Mouse (Mus musculus): Measurements from ENCODE around the gene Rbfox1. TPM values are rescaled to one million over a fixed set of nuclear protein-coding genes. Genes with fewer than 3 reads are reported as not detected.

The Rbfox1 gene
- total and polyA plus RNA-seq, 3 experiments: not detected

DNA sequence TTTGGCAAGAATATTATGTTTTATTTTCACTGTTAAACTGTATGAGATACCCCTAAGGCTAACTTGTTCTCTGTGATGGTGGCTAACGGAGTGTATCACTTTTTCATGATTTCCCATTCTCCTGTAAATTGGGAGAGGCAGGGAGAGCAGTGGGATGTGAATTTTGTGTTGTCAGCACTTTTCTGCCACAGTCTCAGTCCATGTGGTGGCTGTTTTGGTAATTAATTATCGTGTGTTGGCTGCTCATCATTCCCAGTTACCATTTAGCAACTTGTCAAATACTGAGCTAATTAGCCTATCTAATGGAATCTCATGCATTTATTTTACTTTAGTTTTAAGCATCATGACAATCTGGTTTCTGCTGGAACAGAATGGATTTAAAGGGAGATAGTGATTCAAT, 773.4 kb downstream of the Rbfox1 start:
- no peaks in the 10 kb centered on the region for H3K9me3 ChIP-seq (replicated peaks; ENCODE audit: insufficient read depth, low read length)
- H3K4me3 ChIP-seq (ENCODE audit: control insufficient read depth in 1 of 2, insufficient read depth in 1 of 2, low read depth in 2 of 2, low read length in 2 of 2): no peak overlapping the region
- TF ChIP-seq MEF2A (IDR thresholded peaks at IDR 0.05; ENCODE audit: extremely low read depth, insufficient replicate concordance, low read depth, low read length, poor library complexity, severe bottlenecking) (no peak), ETS1 (IDR thresholded peaks at IDR 0.05; ENCODE audit: low read depth, low read length) (no peak), CTCF (IDR thresholded peaks at IDR 0.05 in 2 of 3, conservative IDR thresholded peaks at IDR 0.05 in 1 of 3; ENCODE audit: control insufficient read depth in 1 of 3, insufficient read depth in 1 of 3, low read depth in 2 of 3, low read length in 3 of 3, poor library complexity in 1 of 3, severe bottlenecking in 1 of 3) (no peak), GABPA (IDR thresholded peaks at IDR 0.05; ENCODE audit: low read depth, low read length) (no peak), JUND (IDR thresholded peaks at IDR 0.05; ENCODE audit: low read depth, low read length) (no peak), CHD2 (IDR thresholded peaks at IDR 0.05; ENCODE audit: low read length) (no peak), EP300 (IDR thresholded peaks at IDR 0.05; ENCODE audit: low read depth in 1 of 2, low read length in 2 of 2) (no peak), TCF12 (IDR thresholded peaks at IDR 0.05; ENCODE audit: low read depth, low read length) (no peak), ELF1 (IDR thresholded peaks at IDR 0.05; ENCODE audit: low read depth, low read length) (no peak), ZC3H11A (IDR thresholded peaks at IDR 0.05; ENCODE audit: low read depth, low read length) (no peak), RAD21 (IDR thresholded peaks at IDR 0.05; ENCODE audit: low read depth, low read length) (no peak), MAZ (IDR thresholded peaks at IDR 0.05; ENCODE audit: low read depth, low read length) (no peak), TAL1 (IDR thresholded peaks at IDR 0.05; ENCODE audit: low read length) (no peak), KAT2A (conservative IDR thresholded peaks at IDR 0.05; ENCODE audit: low read depth, low read length) (no peak), SMC3 (IDR thresholded peaks at IDR 0.05; ENCODE audit: low read depth, low read length) (no peak), BHLHE40 (IDR thresholded peaks at IDR 0.05; ENCODE audit: borderline replicate concordance, low read depth, low read length) (no peak), ZNF384 (IDR thresholded peaks at IDR 0.05; ENCODE audit: low read depth, low read length) (no peak), CHD1 (IDR thresholded peaks at IDR 0.05; ENCODE audit: low read depth, low read length) (no peak)
- no peak for DNase-seq (ENCODE audit: low read depth, low spot score)
- H3K27ac ChIP-seq (ENCODE audit: control insufficient read depth, low read depth, low read length): no peak overlapping the region
- H3K79me2 ChIP-seq (ENCODE audit: control insufficient read depth, insufficient read depth, low read length, poor library complexity): no peaks in the 10 kb centered on the region
- H3K27me3 ChIP-seq (ENCODE audit: control insufficient read depth in 1 of 2, insufficient read depth in 2 of 2, low read length in 2 of 2): no peaks in the 10 kb centered on the region
- H3K4me1 ChIP-seq (ENCODE audit: control insufficient read depth in 1 of 2, insufficient read depth in 2 of 2, low read length in 2 of 2): no peaks in the 10 kb centered on the region
- H3K9ac ChIP-seq (ENCODE audit: control insufficient read depth, low read depth, low read length, poor library complexity, severe bottlenecking): no peak overlapping the region
- no peaks in the 10 kb centered on the region for H3K36me3 ChIP-seq (ENCODE audit: control insufficient read depth in 1 of 2, insufficient read depth in 2 of 2, low read length in 2 of 2)

DNA sequence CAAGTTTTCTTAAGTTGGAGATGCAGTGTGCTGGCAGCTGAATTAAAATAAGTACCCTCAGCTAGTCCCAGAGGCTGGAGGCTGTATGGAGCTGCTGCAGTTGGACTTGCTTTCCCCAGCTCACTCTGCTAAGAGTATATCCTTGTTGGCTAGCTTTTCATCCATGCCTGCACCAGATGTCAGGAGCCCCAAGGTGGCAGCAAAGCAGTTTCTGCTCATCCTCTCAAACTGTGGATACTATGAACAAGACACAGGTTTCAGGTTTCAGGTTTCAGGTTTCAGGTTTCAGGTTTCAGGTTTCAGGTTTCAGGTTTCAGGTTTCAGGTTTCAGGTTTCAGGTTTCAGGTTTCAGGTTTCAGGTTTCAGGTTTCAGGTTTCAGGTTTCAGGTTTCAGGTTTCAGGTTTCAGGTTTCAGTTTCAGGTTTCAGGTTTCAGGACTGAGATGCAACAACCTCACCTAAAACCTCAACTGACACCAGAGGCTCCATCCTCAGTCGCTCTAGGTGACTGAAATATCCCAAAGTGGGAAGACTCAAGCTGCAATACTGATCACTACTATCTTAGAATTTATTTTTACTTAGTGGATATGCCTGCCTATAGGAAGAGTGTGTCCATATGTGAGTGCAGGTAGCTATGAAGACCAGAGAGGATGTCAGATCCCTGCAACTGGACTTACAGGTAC, 801.1 kb downstream of the Rbfox1 start:
- Histone ChIP-seq H3K4me1 (ENCODE audit: control insufficient read depth in 1 of 2, insufficient read depth in 2 of 2, low read length in 2 of 2) (no peaks in the 10 kb centered on the region), H3K79me2 (ENCODE audit: control insufficient read depth, insufficient read depth, low read length, poor library complexity) (no peaks in the 10 kb centered on the region), H3K36me3 (ENCODE audit: control insufficient read depth in 1 of 2, insufficient read depth in 2 of 2, low read length in 2 of 2) (no peaks in the 10 kb centered on the region), H3K27me3 (ENCODE audit: control insufficient read depth in 1 of 2, insufficient read depth in 2 of 2, low read length in 2 of 2) (no peaks in the 10 kb centered on the region), H3K27ac (ENCODE audit: control insufficient read depth, low read depth, low read length) (no peak overlapping the region), H3K9ac (ENCODE audit: control insufficient read depth, low read depth, low read length, poor library complexity, severe bottlenecking) (no peak overlapping the region), H3K9me3 (replicated peaks; ENCODE audit: insufficient read depth, low read length) (no peaks in the 10 kb centered on the region), H3K4me3 (ENCODE audit: control insufficient read depth in 1 of 2, insufficient read depth in 1 of 2, low read depth in 2 of 2, low read length in 2 of 2) (no peak overlapping the region)
- TF ChIP-seq NRF1 (IDR thresholded peaks at IDR 0.05; ENCODE audit: insufficient read depth, low read depth, low read length, poor library complexity, severe bottlenecking): no peak
- TF ChIP-seq TBP (IDR thresholded peaks at IDR 0.05; ENCODE audit: low read depth, low read length): no peak
- TF ChIP-seq ZKSCAN1 (IDR thresholded peaks at IDR 0.05; ENCODE audit: low read depth, low read length): no peak
- no peak for TF ChIP-seq HCFC1 (IDR thresholded peaks at IDR 0.05; ENCODE audit: low read depth, low read length)
- TF ChIP-seq ZC3H11A (IDR thresholded peaks at IDR 0.05; ENCODE audit: low read depth, low read length): no peak
- no peak for TF ChIP-seq ETS1 (IDR thresholded peaks at IDR 0.05; ENCODE audit: low read depth, low read length)
- TF ChIP-seq MYC (IDR thresholded peaks at IDR 0.05; ENCODE audit: low read depth, low read length): no peak
- TF ChIP-seq EP300 (IDR thresholded peaks at IDR 0.05; ENCODE audit: low read depth in 1 of 2, low read length in 2 of 2): no peak
- no peak for TF ChIP-seq MYB (IDR thresholded peaks at IDR 0.05; ENCODE audit: low read depth, low read length)
- no peak for TF ChIP-seq ELF1 (IDR thresholded peaks at IDR 0.05; ENCODE audit: low read depth, low read length)
- no peak for TF ChIP-seq POLR2A (IDR thresholded peaks at IDR 0.05; ENCODE audit: control insufficient read depth in 1 of 2, insufficient read depth in 1 of 2, low read depth in 1 of 2, low read length in 2 of 2, poor library complexity in 1 of 2)
- no peak for TF ChIP-seq ZNF384 (IDR thresholded peaks at IDR 0.05; ENCODE audit: low read depth, low read length)
- TF ChIP-seq POLR2AphosphoS2 (IDR thresholded peaks at IDR 0.05; ENCODE audit: low read length): no peak
- no peak for TF ChIP-seq SMC3 (IDR thresholded peaks at IDR 0.05; ENCODE audit: low read depth, low read length)
- TF ChIP-seq MAFK (IDR thresholded peaks at IDR 0.05; ENCODE audit: borderline replicate concordance, low read depth, low read length): no peak
- TF ChIP-seq MEF2A (IDR thresholded peaks at IDR 0.05; ENCODE audit: extremely low read depth, insufficient replicate concordance, low read depth, low read length, poor library complexity, severe bottlenecking): no peak
- TF ChIP-seq MAX (IDR thresholded peaks at IDR 0.05; ENCODE audit: low read length): no peak
- DNase-seq (ENCODE audit: low read depth, low spot score): no peak
